Mouse (Mus musculus) spleen, adult 2 months (tissue): ENCODE results near the gene Arrdc4.

Experiments used
- CTCF ChIP-seq: fragments of 200-500 bp; IDR thresholded peaks from 2 replicates; pipeline ENCODE4 v1.5.1; 2011; ENCODE audit warnings: mild to moderate bottlenecking, inconsistent platforms; ENCODE audit not compliant: insufficient read depth, insufficient read length, insufficient replicate concordance; ENCODE audit errors: extremely low read depth
- POLR2A ChIP-seq: fragments of 200-500 bp; IDR thresholded peaks from 2 replicates; pipeline ENCODE4 v1.6.1; 2011; ENCODE audit warnings: low read depth, low read length, inconsistent platforms

DNA sequence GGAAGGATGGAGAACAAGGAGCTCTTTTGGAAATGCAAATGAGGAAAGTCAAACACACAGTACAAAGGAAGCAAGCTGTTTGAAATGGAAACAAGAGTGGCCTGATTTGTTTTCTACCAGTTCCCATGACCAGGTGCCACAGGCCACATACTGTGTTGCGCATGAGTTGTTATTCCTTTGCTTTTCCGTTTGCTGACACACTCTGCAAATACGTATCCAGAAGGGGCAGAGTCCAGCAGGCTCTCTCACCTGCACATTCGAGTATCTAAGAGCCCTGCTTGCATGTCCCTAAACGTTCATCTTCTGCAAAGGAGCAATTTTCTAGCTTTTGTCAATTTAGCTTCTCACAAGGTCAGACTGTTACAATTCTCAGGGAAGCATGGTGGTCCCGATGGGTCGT, 24.3 kb downstream of the Arrdc4 start:
- no peak for TF ChIP-seq POLR2A
- no peak for TF ChIP-seq CTCF
